Mouse (Mus musculus): Measurements from ENCODE around the gene C130073F10Rik.
"Not testable (repeated sequence)": the region's sequence is repeated elsewhere in the genome, so short reads cannot be mapped to it uniquely, and the experiment has no call there.

The C130073F10Rik gene

GRCm38 (mm10) chr4:101893656-101894420 is at the start of gene C130073F10Rik:
Gene C130073F10Rik, minus strand, starts transcription at chr4:101893789.
- CTCF ChIA-PET, result no interaction called here

GRCm38 (mm10) chr4:101940107-101940506 is 46.5 kb upstream of the C130073F10Rik start, which contains the start of gene Gm12794:
Gene Gm12794, plus strand, starts transcription at chr4:101940407.
- CTCF ChIA-PET, result not testable (repeated sequence)

GRCm38 (mm10) chr4:101908821-101909220 is 15.2 kb upstream of the C130073F10Rik start, which contains the start of gene Gm12800:
Gene Gm12800, plus strand, starts transcription at chr4:101909121.
- CTCF ChIA-PET, result not testable (repeated sequence)

GRCm38 (mm10) chr4:101889377-101889776 is 4.2 kb downstream of the C130073F10Rik start:
- CTCF ChIA-PET, result no interaction called here

- CTCF ChIA-PET, result no interaction called here
These were observed 9.9 kb downstream of the C130073F10Rik start for GRCm38 (mm10) chr4:101883641-101884040.

GRCm38 (mm10) chr4:101875687-101876086 is 17.9 kb downstream of the C130073F10Rik start:
- CTCF ChIA-PET, result not testable (repeated sequence)

- CTCF ChIA-PET, result not testable (repeated sequence)
These were observed 21.6 kb downstream of the C130073F10Rik start for GRCm38 (mm10) chr4:101872031-101872430.

- CTCF ChIA-PET, result no interaction called here
These were observed 31.3 kb downstream of the C130073F10Rik start for GRCm38 (mm10) chr4:101862289-101862688.

- CTCF ChIA-PET, result no interaction called here
These were observed 32.7 kb downstream of the C130073F10Rik start for GRCm38 (mm10) chr4:101860873-101861272.

GRCm38 (mm10) chr4:101850908-101851307 is 42.7 kb downstream of the C130073F10Rik start:
- CTCF ChIA-PET, result no interaction called here

- CTCF ChIA-PET, result not testable (repeated sequence)
These were observed 49.7 kb downstream of the C130073F10Rik start, which contains the start of gene B020004J07Rik for GRCm38 (mm10) chr4:101843923-101844322. Gene B020004J07Rik, minus strand, starts transcription at chr4:101844023.
